Mouse (Mus musculus): Measurements from ENCODE around the gene Olfr585. TPM values are rescaled to one million over a fixed set of nuclear protein-coding genes. Genes with fewer than 3 reads are reported as not detected.

Gene Olfr585
- polyA plus RNA-seq (2015; fragmentation: Nextera tagmentation; extraction: Ambion mirVana), result not detected in 2 replicates

DNA sequence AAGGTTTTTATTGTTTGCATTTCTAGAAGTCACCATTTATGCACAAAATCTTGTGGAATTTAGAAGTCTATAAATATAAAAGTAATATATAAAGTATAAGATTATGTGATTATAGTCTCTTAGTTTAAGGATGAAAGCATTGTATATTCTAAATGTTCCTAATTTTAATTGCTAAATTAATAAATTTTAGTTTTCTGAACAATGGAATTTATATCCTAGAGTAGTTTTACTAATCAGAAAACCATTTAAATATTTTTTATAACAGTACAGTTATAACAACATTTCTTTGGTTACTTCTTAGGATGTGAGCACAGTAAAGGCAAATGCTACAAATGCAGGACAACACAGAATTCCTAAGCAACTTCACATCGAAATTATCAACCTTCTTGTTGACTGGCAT, at the start of gene Olfr585:
Gene Olfr585 (plus strand): TSS at position 301 of the 400 bp plus-strand sequence.

DNA sequence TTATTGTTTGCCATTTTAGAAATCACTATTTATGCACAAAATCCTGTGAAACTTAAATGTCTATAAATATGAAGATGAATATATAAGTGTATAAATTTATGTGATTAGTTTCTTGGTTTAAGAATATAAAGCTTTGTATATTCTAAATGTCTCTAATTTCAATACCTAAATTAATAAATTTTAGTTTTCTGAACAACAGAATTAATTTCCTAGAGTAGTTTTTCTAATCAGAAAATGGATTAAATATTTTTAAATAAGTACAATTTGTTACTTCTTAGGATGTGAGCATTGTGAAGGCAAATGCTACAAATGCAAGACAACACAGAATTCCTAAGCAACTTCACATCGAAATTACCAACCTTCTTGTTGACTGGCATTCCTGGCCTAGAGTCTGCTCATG, 46.5 kb upstream of the Olfr585 start, which contains the start of gene Olfr583:
Gene Olfr583 (plus strand): TSS at position 301 of the 400 bp plus-strand sequence.

DNA sequence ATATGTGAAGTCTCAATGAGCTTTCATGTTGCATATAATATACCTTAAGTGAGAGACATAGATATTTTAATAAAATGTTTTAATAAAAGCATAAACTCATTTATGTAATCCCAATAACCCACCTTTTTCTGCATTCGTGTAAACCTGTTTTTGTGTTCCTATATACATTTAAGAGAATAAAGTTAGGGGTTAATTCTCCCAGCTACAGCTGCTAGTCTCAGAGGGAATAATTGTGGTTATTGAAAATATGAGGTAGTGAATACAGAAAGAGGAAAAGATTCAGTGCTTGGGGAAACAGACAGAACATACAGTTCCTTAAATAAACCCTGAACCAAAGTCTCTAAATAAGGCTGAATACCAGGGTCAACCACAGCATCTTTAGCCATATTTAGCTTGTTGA, 15.9 kb upstream of the Olfr585 start, which contains the start of gene Olfr584:
Gene Olfr584 (plus strand): TSS at position 301 of the 400 bp plus-strand sequence.

DNA sequence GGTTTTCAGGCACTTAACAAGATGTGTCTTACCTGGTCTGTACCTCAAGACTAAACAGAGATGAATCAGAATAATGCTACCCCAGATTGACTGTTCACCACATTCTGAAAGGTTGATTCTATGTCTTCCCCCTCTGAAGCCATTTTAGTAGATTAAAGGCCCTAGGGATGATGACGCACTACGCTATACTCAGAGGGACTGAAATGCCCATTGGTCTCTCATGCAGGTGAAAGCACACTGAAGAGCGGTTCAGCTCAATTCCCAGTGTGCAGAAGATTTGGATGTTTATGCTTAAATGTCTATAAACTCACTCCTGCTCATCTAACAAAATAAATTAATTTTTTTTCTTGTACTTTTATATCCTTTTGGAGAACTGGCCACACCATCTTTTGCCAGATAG, 28.0 kb downstream of the Olfr585 start, which contains the start of gene Olfr586:
Gene Olfr586 (minus strand): TSS at position 101 of the 400 bp plus-strand sequence.

DNA sequence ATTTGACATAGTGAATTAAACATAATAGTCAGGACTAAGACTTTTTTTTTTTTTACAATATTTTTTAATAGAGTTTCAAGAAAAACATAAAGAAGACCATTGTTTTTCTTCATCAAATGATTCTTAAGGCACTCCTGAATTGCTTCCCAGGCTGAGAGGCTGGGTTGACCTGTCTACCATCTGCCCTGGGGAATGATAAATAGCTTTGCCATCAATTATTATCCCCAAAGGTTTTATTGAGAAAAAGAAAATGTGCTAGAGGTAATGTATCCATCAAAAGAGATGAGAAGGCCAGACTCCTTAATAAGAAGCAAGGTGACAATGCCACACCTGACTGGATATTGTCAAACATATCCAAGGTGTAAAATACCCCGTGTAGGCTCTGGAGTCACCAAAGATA, 43.1 kb downstream of the Olfr585 start, which contains the start of gene Olfr588-ps1:
Gene Olfr588-ps1 (plus strand): TSS at position 301 of the 400 bp plus-strand sequence.

Other genes with a start within 250 kb of the Olfr585 start
- gene Olfr566, start 239.0 kb upstream of the Olfr585 start, polyA plus RNA-seq (2015; fragmentation: Nextera tagmentation; extraction: Ambion mirVana), result not detected in 2 replicates
- not detected in 2 replicates for gene Olfr568, start 220.6 kb upstream of the Olfr585 start, polyA plus RNA-seq (2015; fragmentation: Nextera tagmentation; extraction: Ambion mirVana)
- not detected in 2 replicates for gene Olfr569, start 206.8 kb upstream of the Olfr585 start, polyA plus RNA-seq (2015; fragmentation: Nextera tagmentation; extraction: Ambion mirVana)
- gene Olfr570, start 203.1 kb upstream of the Olfr585 start, polyA plus RNA-seq (2015; fragmentation: Nextera tagmentation; extraction: Ambion mirVana), result not detected in 2 replicates
- gene Olfr571, start 180.2 kb upstream of the Olfr585 start, polyA plus RNA-seq (2015; fragmentation: Nextera tagmentation; extraction: Ambion mirVana), result not detected in 2 replicates
- gene Olfr572, start 173.3 kb upstream of the Olfr585 start, polyA plus RNA-seq (2015; fragmentation: Nextera tagmentation; extraction: Ambion mirVana), result not detected in 2 replicates
- gene Olfr573-ps1, start 155.1 kb upstream of the Olfr585 start, polyA plus RNA-seq (2015; fragmentation: Nextera tagmentation; extraction: Ambion mirVana), result not detected in 2 replicates
- gene Olfr574, start 149.3 kb upstream of the Olfr585 start, polyA plus RNA-seq (2015; fragmentation: Nextera tagmentation; extraction: Ambion mirVana), result not detected in 2 replicates
- gene Olfr575, start 138.9 kb upstream of the Olfr585 start, polyA plus RNA-seq (2015; fragmentation: Nextera tagmentation; extraction: Ambion mirVana), result not detected in 2 replicates
- gene Olfr576, start 135.1 kb upstream of the Olfr585 start, polyA plus RNA-seq (2015; fragmentation: Nextera tagmentation; extraction: Ambion mirVana), result not detected in 2 replicates
- gene Olfr577, start 121.8 kb upstream of the Olfr585 start, polyA plus RNA-seq (2015; fragmentation: Nextera tagmentation; extraction: Ambion mirVana), result not detected in 2 replicates
- gene Olfr578, start 108.4 kb upstream of the Olfr585 start, polyA plus RNA-seq (2015; fragmentation: Nextera tagmentation; extraction: Ambion mirVana), result not detected in 2 replicates
- not detected in 2 replicates for gene Olfr582, start 59.7 kb upstream of the Olfr585 start, polyA plus RNA-seq (2015; fragmentation: Nextera tagmentation; extraction: Ambion mirVana)
- gene Olfr583, start 46.4 kb upstream of the Olfr585 start, polyA plus RNA-seq (2015; fragmentation: Nextera tagmentation; extraction: Ambion mirVana), result not detected in 2 replicates
- gene Olfr584, start 15.8 kb upstream of the Olfr585 start, polyA plus RNA-seq (2015; fragmentation: Nextera tagmentation; extraction: Ambion mirVana), result not detected in 2 replicates
- not detected in 2 replicates for gene Olfr586, start 27.9 kb downstream of the Olfr585 start, polyA plus RNA-seq (2015; fragmentation: Nextera tagmentation; extraction: Ambion mirVana)
- gene Olfr588-ps1, start 43.2 kb downstream of the Olfr585 start, polyA plus RNA-seq (2015; fragmentation: Nextera tagmentation; extraction: Ambion mirVana), result not detected in 2 replicates
- gene Olfr589, start 58.6 kb downstream of the Olfr585 start, polyA plus RNA-seq (2015; fragmentation: Nextera tagmentation; extraction: Ambion mirVana), result not detected in 2 replicates
- not detected in 2 replicates for gene Olfr591, start 80.6 kb downstream of the Olfr585 start, polyA plus RNA-seq (2015; fragmentation: Nextera tagmentation; extraction: Ambion mirVana)
- not detected in 2 replicates for gene Olfr592, start 87.1 kb downstream of the Olfr585 start, polyA plus RNA-seq (2015; fragmentation: Nextera tagmentation; extraction: Ambion mirVana)
- not detected in 2 replicates for gene Olfr593, start 114.1 kb downstream of the Olfr585 start, polyA plus RNA-seq (2015; fragmentation: Nextera tagmentation; extraction: Ambion mirVana)
- gene Olfr594, start 119.3 kb downstream of the Olfr585 start, polyA plus RNA-seq (2015; fragmentation: Nextera tagmentation; extraction: Ambion mirVana), result not detected in 2 replicates
- not detected in 2 replicates for gene Usp17ld, start 154.8 kb downstream of the Olfr585 start, polyA plus RNA-seq (2015; fragmentation: Nextera tagmentation; extraction: Ambion mirVana)
- not detected in 2 replicates for gene Olfr596, start 207.9 kb downstream of the Olfr585 start, polyA plus RNA-seq (2015; fragmentation: Nextera tagmentation; extraction: Ambion mirVana)
- gene Olfr597, start 218.6 kb downstream of the Olfr585 start, polyA plus RNA-seq (2015; fragmentation: Nextera tagmentation; extraction: Ambion mirVana), result not detected in 2 replicates
- not detected in 2 replicates for gene Olfr598, start 225.8 kb downstream of the Olfr585 start, polyA plus RNA-seq (2015; fragmentation: Nextera tagmentation; extraction: Ambion mirVana)
- not detected in 2 replicates for gene Olfr599, start 238.2 kb downstream of the Olfr585 start, polyA plus RNA-seq (2015; fragmentation: Nextera tagmentation; extraction: Ambion mirVana)

All from urinary bladder, postnatal 0 days (tissue).